Mouse (Mus musculus) erythroid progenitor cell, adult 5-6 weeks (primary cell): ENCODE data around the gene Ccdc50. TPM values are rescaled to one million over a fixed set of nuclear protein-coding genes. Genes with fewer than 3 reads are reported as not detected.

Source experiments
- total RNA-seq, 2 experiments: library from RNA; stranded (forward) in 1 of 2; stranded (reverse) in 1 of 2; fragments of 150-400 nt in 1 of 2; fragments of 186-747, 209-891 nt in 1 of 2; gene quantifications; 2 replicates each; pipeline versions ENCODE4 v1.2.3 to v1.2.4; 2015 to 2017; ENCODE audit warnings: low replicate concordance in 2 of 2

The Ccdc50 gene
- total RNA-seq, 2 experiments from 2014 or later: 7.6 to 37.3 TPM

Other genes starting within 250 kb of the Ccdc50 start
- not detected in 2 replicates for gene Ostn, start 81.4 kb upstream of the Ccdc50 start, total RNA-seq (2015; ENCODE audit: low replicate concordance)
- not detected in 2 replicates for gene Ostn, start 81.4 kb upstream of the Ccdc50 start, total RNA-seq (2017; ENCODE audit: low replicate concordance)
- gene Uts2b, start 18.6 kb upstream of the Ccdc50 start, total RNA-seq (2015; ENCODE audit: low replicate concordance): not detected in 2 replicates
- not detected in 2 replicates for gene Uts2b, start 18.6 kb upstream of the Ccdc50 start, total RNA-seq (2017; ENCODE audit: low replicate concordance)